Mouse (Mus musculus): ENCODE measurements around the gene Mdga1.

Gene Mdga1

DNA sequence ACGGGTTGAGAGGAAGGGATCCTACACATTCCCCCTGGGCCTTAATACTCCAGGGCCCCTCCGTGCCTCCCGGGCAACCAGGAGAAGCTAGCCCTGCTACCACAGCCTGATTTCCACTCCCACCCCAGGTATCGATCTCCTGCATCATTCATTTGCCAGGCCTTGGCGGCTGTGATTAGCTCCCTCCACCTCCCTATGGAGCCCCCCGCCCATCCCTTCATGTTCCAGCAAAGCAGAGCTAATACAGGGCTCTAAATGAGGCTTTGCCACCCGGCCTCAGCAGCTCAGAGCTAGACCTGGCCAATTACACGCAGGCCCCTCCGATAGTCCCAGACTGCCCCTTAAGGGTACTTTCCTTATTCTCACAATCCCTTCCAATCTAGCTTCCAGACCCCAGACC, 86.5 kb downstream of the Mdga1 start:
- DNase-seq: no peak

GRCm38 (mm10) chr17:29882885-29883284, 87.0 kb downstream of the Mdga1 start:
- peak; percentile 89 to 90 for DNase-seq

GRCm38 (mm10) chr17:29880251-29880650, 89.6 kb downstream of the Mdga1 start:
- DNase-seq: peak in 1 of 2 experiments; percentile 8

- DNase-seq: no peak
Observed at GRCm38 (mm10) chr17:29878990-29879389, 90.9 kb downstream of the Mdga1 start.

GRCm38 (mm10) chr17:29874082-29874679, 95.7 kb downstream of the Mdga1 start:
- DNase-seq: peak; percentile 39 to 47

GRCm38 (mm10) chr17:29873580-29874015, 96.3 kb downstream of the Mdga1 start:
- DNase-seq: peak; percentile 90 to 92

- DNase-seq: no peak
Observed at GRCm38 (mm10) chr17:29870316-29870715, 99.6 kb downstream of the Mdga1 start.

DNA sequence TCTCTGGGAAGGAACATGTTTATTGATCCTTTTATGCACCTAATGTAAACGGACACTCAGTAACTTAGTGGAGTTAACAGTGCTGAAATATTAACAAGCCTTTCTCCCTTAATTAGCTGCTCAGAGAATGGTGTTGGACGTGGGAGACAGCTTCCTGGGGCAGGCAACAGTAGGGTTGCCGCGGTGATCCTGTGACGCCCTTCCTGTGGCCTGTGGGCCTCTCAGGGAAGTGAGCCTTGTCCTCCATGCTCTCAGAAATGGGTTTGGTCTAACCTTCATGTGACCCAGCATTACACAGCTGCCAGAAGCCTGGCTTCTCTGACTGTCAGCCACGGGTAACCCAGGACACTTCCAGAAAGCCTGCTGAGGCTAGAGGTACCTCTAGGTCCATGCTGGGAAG, 104.0 kb downstream of the Mdga1 start:
- DNase-seq: no peak

- DNase-seq: peak in 1 of 2 experiments; percentile 53
Observed at GRCm38 (mm10) chr17:29864440-29864839, 105.4 kb downstream of the Mdga1 start.

GRCm38 (mm10) chr17:29859788-29860283, 110.1 kb downstream of the Mdga1 start:
- no peak for DNase-seq

DNA sequence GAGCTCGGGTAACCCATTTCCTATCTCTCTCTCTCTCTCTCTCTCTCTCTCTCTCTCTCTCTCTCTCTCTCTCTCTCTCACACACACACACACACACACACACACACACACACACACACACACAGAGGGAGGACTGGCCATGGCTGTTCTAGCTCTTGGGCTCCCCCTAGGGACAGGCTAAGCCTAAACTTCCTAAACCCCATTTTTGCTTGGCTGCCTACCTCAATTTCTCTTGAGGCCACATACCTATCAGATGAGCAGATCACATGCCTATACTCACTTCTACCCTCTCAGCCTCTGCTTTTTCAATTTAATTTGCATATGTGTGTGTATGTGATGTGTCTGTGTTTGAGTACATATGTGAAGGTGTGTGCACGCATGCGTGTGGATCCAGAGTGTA, 111.1 kb downstream of the Mdga1 start:
- peak; percentile 60 to 77 for DNase-seq

GRCm38 (mm10) chr17:29855702-29856580, 113.9 kb downstream of the Mdga1 start:
- no peak for DNase-seq

- no peak for DNase-seq
Observed at GRCm38 (mm10) chr17:29854835-29855234, 115.1 kb downstream of the Mdga1 start.

DNA sequence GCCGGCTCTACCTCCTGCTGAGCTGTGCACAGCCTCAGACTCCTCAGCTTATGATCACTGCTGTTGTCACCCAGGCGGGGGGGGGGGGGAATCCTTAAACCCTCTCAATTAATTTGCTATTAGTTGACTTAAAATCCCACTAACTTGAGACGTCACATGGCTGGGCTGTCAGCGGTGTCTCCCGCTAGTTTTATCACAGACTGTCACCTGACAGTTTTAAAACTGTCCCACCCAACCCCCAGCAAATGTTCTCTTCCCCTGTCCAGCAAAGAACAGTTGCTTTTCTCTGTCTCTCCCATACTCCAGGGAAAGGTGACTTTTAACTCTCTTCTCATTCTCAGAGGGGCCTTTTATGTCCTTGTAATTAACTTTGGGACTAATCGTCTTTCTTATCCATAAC, 115.5 kb downstream of the Mdga1 start:
- DNase-seq: no peak

DNA sequence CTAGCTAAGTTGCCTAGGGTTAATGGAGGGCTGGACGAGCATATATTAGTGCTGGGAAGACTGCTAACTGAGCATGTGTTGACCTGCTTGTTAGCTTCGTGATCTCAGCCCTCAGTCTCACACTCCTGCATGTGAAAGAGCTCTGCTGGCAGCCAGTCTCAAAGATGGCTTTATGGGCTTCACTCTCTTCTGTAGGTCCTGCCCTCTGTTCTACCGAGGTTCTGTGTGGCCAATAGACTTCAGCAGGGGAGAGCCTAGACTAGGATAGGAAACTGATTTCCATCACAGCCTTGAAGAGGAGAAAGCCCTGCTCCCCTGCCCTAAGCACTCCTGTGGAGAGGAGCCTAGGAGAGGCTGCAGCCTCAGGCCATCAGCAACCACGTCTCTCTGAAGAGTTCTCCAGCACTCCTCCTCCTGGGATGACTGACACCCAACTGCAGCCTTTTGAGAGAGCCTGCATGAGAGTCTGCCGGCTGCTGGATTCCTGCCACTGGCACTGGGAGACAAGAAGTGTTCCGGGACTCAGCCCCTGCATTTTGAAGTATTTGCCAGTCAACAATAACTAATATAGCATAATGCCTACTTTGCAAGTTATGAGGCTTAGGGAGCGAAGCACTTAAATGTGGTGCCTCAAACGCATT, 116.9 kb downstream of the Mdga1 start:
- DNase-seq: no peak

GRCm38 (mm10) chr17:29849436-29849797, 120.5 kb downstream of the Mdga1 start:
- no peak for DNase-seq

DNA sequence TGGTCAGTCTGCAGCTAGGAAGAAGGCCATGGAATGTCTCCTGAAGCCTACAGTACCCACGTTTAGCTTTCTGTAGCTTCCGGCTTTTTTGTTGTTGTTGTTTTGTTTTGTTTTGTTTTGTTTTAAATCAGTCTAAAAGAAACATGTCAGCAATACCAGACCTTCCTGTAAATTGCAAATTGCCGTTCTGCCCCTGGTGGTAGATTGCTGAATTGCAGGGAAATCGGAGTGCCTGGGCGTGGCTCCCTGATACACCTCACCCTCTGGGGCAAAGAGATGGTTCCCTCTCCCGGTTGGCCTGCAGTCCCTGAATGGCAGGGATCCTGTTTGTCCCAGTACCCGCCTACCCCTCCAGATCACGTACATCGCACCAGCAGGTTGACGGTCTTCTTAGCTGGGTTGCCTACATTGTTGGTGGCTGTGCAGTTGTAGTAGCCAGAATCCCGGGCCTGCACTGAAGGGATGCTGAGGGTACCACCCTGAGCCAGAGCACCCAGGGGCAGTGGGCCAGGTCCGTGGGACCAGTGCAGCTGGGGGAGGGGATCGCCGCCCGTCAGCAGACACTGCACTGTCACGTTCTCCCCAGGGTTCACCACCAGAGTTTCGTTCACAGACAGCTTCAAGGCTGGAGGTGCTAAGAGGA, 121.0 kb downstream of the Mdga1 start:
- DNase-seq: peak; percentile 90 to 95

DNA sequence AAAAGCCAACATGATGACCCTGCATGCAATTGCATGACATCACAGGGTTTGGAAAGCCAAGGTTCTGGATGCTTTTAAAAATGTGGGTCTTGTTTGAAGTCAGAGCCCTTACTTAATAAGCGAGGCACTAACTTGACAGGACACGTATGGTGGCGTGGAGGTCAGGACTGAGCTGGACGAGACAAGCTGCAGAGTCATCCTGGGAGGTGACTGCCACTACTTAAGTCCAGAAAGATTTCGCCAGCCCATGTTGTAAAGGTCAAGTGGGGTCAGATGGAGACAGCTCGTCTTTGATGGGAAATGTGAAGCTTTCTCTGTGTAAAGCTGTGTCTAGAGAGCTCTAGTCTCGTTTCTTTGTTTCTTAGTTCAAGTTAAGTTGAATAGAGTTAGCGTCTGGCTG, 122.6 kb downstream of the Mdga1 start:
- no peak for DNase-seq

- no peak for DNase-seq
Observed at GRCm38 (mm10) chr17:29846284-29846683, 123.6 kb downstream of the Mdga1 start.

DNA sequence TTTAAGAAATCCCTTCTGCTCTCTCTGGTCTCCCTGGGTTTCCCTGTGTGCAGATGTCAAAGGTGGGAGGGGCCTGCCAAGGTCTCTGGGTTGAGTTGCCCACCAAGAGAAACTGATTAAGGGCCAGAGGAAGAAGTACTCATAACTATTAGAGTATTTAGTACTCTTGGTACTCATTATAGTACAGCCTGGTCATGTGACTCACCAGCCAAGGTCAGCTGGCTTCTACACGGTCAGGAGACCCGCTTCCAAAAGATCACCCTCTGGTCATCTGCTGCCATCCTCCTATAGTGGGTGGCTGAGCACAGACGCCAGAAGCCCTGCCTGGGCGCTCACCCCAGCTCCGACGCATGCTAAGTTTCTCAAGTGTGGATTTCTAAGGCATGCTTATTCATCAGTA, 124.9 kb downstream of the Mdga1 start:
- no peak for DNase-seq

DNA sequence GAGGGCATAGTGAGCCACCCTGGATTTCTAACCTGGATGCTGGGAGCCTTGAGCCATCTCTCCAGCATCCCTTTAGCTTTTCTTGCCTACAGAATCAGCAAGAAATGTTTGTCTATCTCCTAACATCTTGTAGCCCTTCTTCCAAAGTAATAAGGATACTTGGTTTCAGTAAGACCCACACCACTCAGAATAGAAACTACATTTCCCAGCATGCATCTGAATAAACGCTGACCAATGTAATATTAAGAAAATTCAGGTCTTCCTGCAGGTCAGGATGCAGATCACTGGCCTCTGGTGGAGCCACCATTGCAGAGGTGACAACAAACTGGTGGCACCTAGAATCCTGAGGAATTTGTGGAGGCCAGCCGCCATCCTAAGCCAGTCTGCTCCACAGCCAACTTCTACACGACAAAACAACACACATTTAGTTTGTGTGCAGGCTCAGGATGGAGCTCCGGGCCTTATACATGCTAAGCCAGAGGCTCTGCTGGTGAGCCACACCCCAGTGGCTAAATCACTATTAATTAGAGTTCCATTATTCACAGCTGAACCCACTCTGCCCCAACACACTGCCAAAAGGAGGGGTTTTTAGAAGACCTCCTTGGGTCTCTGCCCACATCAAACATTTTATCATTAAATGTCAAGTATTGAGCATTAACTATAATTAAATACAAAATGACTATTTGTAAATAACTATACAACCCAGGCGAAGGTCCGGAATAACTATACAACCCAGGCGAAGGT, 126.3 kb downstream of the Mdga1 start:
- DNase-seq: no peak

Data from cerebellum, postnatal 14 days (tissue).